Mouse (Mus musculus) embryonic facial prominence, embryonic 14.5 days (tissue): Measurements from ENCODE around the gene Txndc5. TPM values are rescaled to one million over a fixed set of nuclear protein-coding genes. Genes with fewer than 3 reads are reported as not detected.

Experiments used
- ATAC-seq: fragments of 200-750 bp; cut with Nextera tagmentation; 2 replicates; pipeline ENCODE4 v1.8.0; 2017; ENCODE audit warnings: low read depth, moderate number of reproducible peaks, moderate TSS enrichment
- DNase-seq: peaks from one replicate; pipeline ENCODE4 v3.0.0-alpha.2; 2015; ENCODE audit warnings: low spot score
- H3K27ac ChIP-seq: fragments of 300-500 bp; sonication (generic); replicated peaks from 2 replicates; pipeline ENCODE4 v1.5.1; 2014; ENCODE audit warnings: low read depth, mild to moderate bottlenecking, low read length, moderate library complexity
- H3K27me3 ChIP-seq: fragments of 300-500 bp; sonication (generic); replicated peaks from 2 replicates; pipeline ENCODE4 v1.6.1; 2014; ENCODE audit warnings: low read length; ENCODE audit not compliant: control insufficient read depth, insufficient read depth
- H3K36me3 ChIP-seq: fragments of 300-500 bp; sonication (generic); 2 replicates; pipeline ENCODE4 v1.6.1; 2014; ENCODE audit warnings: low read length, mixed read lengths; ENCODE audit not compliant: control insufficient read depth, insufficient read depth
- H3K4me1 ChIP-seq: fragments of 300-500 bp; sonication (generic); 2 replicates; pipeline ENCODE4 v1.6.1; 2014; ENCODE audit warnings: antibody characterized with exemption, low read length; ENCODE audit not compliant: control insufficient read depth, insufficient read depth
- H3K4me2 ChIP-seq: fragments of 300-500 bp; sonication (generic); 2 replicates; pipeline ENCODE4 v1.6.1; 2014; ENCODE audit warnings: low read depth, mild to moderate bottlenecking, low read length, moderate library complexity, mixed read lengths
- H3K4me3 ChIP-seq: fragments of 300-500 bp; sonication (generic); 2 replicates; pipeline ENCODE4 v1.5.1; 2014; ENCODE audit warnings: low read depth, mild to moderate bottlenecking, low read length
- H3K9ac ChIP-seq: fragments of 300-500 bp; sonication (generic); 2 replicates; pipeline ENCODE4 v1.6.1; 2014; ENCODE audit warnings: low read depth, mild to moderate bottlenecking, low read length, moderate library complexity, mixed read lengths
- H3K9me3 ChIP-seq: fragments of 300-500 bp; sonication (generic); 2 replicates; pipeline ENCODE4 v1.6.1; 2016; ENCODE audit warnings: low read length; ENCODE audit not compliant: control insufficient read depth
- WGBS: fragments of 180-500 bp; shearing (Covaris S2); extraction: QIAGEN DNeasy Blood & Tissue Kit; methylation state at CpG from one replicate; pipeline ENCODE4 v1.1.7; 2014; 5-methylcytosine and 5-hydroxymethylcytosine counted together
- polyA plus RNA-seq: library from polyadenylated mRNA; unstranded; fragments of >200 nt; fragmentation: Nextera tagmentation; extraction: Ambion mirVana; gene quantifications from 2 replicates; pipeline ENCODE4 v1.2.1, GENCODE M21; 2014

Gene Txndc5
- polyA plus RNA-seq: 336 and 353 TPM in 2 replicates

- Histone ChIP-seq H3K4me3 (peak within 1 kb of the TSS; percentile 99), H3K9ac (peak within 1 kb of the TSS; percentile 90), H3K27me3 (no peaks in the 10 kb centered on the region), H3K9me3 (no peaks in the 10 kb centered on the region), H3K27ac (peak within 1 kb of the TSS; percentile 93), H3K4me1 (peaks cover 27% of the 10 kb centered on the region), H3K4me2 (peak within 1 kb of the TSS; percentile 61), H3K36me3 (peaks cover 6% of the 10 kb centered on the region; the same call in 1 of the 2 replicates)
- WGBS: 47% methylated on average over 9 of the region's 9 CpGs
- ATAC-seq: no peak
- no peak for DNase-seq
These were observed at the start of gene Txndc5 for GRCm38 (mm10) chr13:38528687-38529294. Txndc5 (minus strand) TSS chr13:38528824.

GRCm38 (mm10) chr13:38574668-38575067 is 46.0 kb upstream of the Txndc5 start:
- 63% methylated on average over 3 of the region's 3 CpGs for WGBS
- no peak overlapping the region for H3K4me3 ChIP-seq
- no peak overlapping the region for H3K4me2 ChIP-seq
- DNase-seq (no peak), ATAC-seq (no peak)
- H3K27me3 ChIP-seq: no peaks in the 10 kb centered on the region
- no peak overlapping the region for H3K27ac ChIP-seq
- no peaks in the 10 kb centered on the region for H3K4me1 ChIP-seq
- no peak overlapping the region for H3K9ac ChIP-seq
- H3K36me3 ChIP-seq: no peaks in the 10 kb centered on the region
- H3K9me3 ChIP-seq: no peaks in the 10 kb centered on the region

GRCm38 (mm10) chr13:38573281-38573680 is 44.7 kb upstream of the Txndc5 start:
- Histone ChIP-seq H3K9ac (no peak overlapping the region), H3K9me3 (no peaks in the 10 kb centered on the region), H3K36me3 (no peaks in the 10 kb centered on the region), H3K4me1 (no peaks in the 10 kb centered on the region), H3K4me2 (no peak overlapping the region), H3K27ac (no peak overlapping the region), H3K4me3 (no peak overlapping the region), H3K27me3 (no peaks in the 10 kb centered on the region)
- DNase-seq (peak; percentile 13), ATAC-seq (no peak)
- WGBS: 87% methylated on average over 1 of the region's 1 CpGs

GRCm38 (mm10) chr13:38565245-38565644 is 36.6 kb upstream of the Txndc5 start:
- Histone ChIP-seq H3K36me3 (no peaks in the 10 kb centered on the region), H3K4me1 (no peaks in the 10 kb centered on the region), H3K9ac (no peak overlapping the region), H3K27me3 (no peaks in the 10 kb centered on the region), H3K9me3 (0 out of 2 replicates have a peak, but pooled peaks cover 5% of the 10 kb centered on the region), H3K4me2 (no peak overlapping the region), H3K4me3 (no peak overlapping the region), H3K27ac (no peak overlapping the region)
- DNase-seq (no peak), ATAC-seq (no peak)
- 67% methylated on average over 4 of the region's 4 CpGs for WGBS

GRCm38 (mm10) chr13:38554611-38555010 is 26.0 kb upstream of the Txndc5 start:
- no peaks in the 10 kb centered on the region for H3K27me3 ChIP-seq
- no peak for DNase-seq
- WGBS: 63% methylated on average over 11 of the region's 11 CpGs
- H3K4me1 ChIP-seq: no peaks in the 10 kb centered on the region
- no peak overlapping the region for H3K4me3 ChIP-seq
- H3K36me3 ChIP-seq: no peaks in the 10 kb centered on the region
- no peak overlapping the region for H3K27ac ChIP-seq
- no peak overlapping the region for H3K4me2 ChIP-seq
- no peak overlapping the region for H3K9ac ChIP-seq
- H3K9me3 ChIP-seq: no peaks in the 10 kb centered on the region
- ATAC-seq: no peak

GRCm38 (mm10) chr13:38554210-38554609 is 25.6 kb upstream of the Txndc5 start:
- no peak for DNase-seq
- Histone ChIP-seq H3K27me3 (no peaks in the 10 kb centered on the region), H3K9ac (no peak overlapping the region), H3K4me1 (no peaks in the 10 kb centered on the region), H3K27ac (no peak overlapping the region), H3K4me2 (no peak overlapping the region), H3K9me3 (no peaks in the 10 kb centered on the region), H3K4me3 (no peak overlapping the region), H3K36me3 (no peaks in the 10 kb centered on the region)
- no peak for ATAC-seq
- WGBS: 68% methylated on average over 3 of the region's 3 CpGs

GRCm38 (mm10) chr13:38548681-38549080 is 20.1 kb upstream of the Txndc5 start:
- ATAC-seq (no peak), DNase-seq (no peak)
- Histone ChIP-seq H3K27me3 (no peaks in the 10 kb centered on the region), H3K4me2 (no peak overlapping the region), H3K4me3 (no peak overlapping the region), H3K9ac (no peak overlapping the region), H3K36me3 (no peaks in the 10 kb centered on the region), H3K4me1 (no peaks in the 10 kb centered on the region), H3K27ac (no peak overlapping the region), H3K9me3 (no peaks in the 10 kb centered on the region)
- WGBS: 81% methylated on average over 5 of the region's 5 CpGs

GRCm38 (mm10) chr13:38547717-38548116 is 19.1 kb upstream of the Txndc5 start:
- ATAC-seq (no peak), DNase-seq (no peak)
- Histone ChIP-seq H3K4me3 (no peak overlapping the region), H3K9me3 (no peaks in the 10 kb centered on the region), H3K36me3 (no peaks in the 10 kb centered on the region), H3K4me2 (no peak overlapping the region), H3K4me1 (no peaks in the 10 kb centered on the region), H3K27ac (no peak overlapping the region), H3K27me3 (no peaks in the 10 kb centered on the region), H3K9ac (no peak overlapping the region)
- 76% methylated on average over 5 of the region's 5 CpGs for WGBS

- no peaks in the 10 kb centered on the region for H3K9me3 ChIP-seq
- H3K4me3 ChIP-seq: no peak overlapping the region
- no peaks in the 10 kb centered on the region for H3K36me3 ChIP-seq
- 90% methylated on average over 4 of the region's 4 CpGs for WGBS
- H3K27me3 ChIP-seq: no peaks in the 10 kb centered on the region
- H3K9ac ChIP-seq: no peak overlapping the region
- DNase-seq (no peak), ATAC-seq (no peak)
- no peak overlapping the region for H3K4me2 ChIP-seq
- no peaks in the 10 kb centered on the region for H3K4me1 ChIP-seq
- H3K27ac ChIP-seq: no peak overlapping the region
These were observed 18.1 kb upstream of the Txndc5 start for GRCm38 (mm10) chr13:38546754-38547153.
